Mouse (Mus musculus) heart, postnatal 0 days (tissue): Measurements from ENCODE around the gene Psmg4. TPM values are rescaled to one million over a fixed set of nuclear protein-coding genes. Genes with fewer than 3 reads are reported as not detected.

Experiments used
- ATAC-seq: fragments of 200-750 bp; cut with Nextera tagmentation; 2 replicates; pipeline ENCODE4 v1.8.0; 2017; ENCODE audit warnings: low read depth, moderate number of reproducible peaks, moderate library complexity; ENCODE audit not compliant: insufficient read depth
- DNase-seq: peaks from one replicate; pipeline ENCODE4 v3.0.0-alpha.2; 2016; ENCODE audit warnings: low spot score
- H3K27ac ChIP-seq: fragments of 300-500 bp; sonication (generic); 2 replicates; pipeline ENCODE4 v1.5.1; 2014; ENCODE audit warnings: low read depth, mild to moderate bottlenecking
- H3K27me3 ChIP-seq: fragments of 300-500 bp; sonication (generic); 2 replicates; pipeline ENCODE4 v1.6.1; 2014; ENCODE audit warnings: low read length, mixed read lengths; ENCODE audit not compliant: control insufficient read depth, insufficient read depth
- H3K36me3 ChIP-seq: fragments of 300-500 bp; sonication (generic); replicated peaks from 2 replicates; pipeline ENCODE4 v1.6.1; 2014; ENCODE audit warnings: low read length, mixed read lengths; ENCODE audit not compliant: control insufficient read depth, insufficient read depth
- H3K4me1 ChIP-seq: fragments of 300-500 bp; sonication (generic); 2 replicates; pipeline ENCODE4 v1.6.1; 2014; ENCODE audit warnings: antibody characterized with exemption; ENCODE audit not compliant: control insufficient read depth, insufficient read depth
- H3K4me2 ChIP-seq: fragments of 300-500 bp; sonication (generic); 2 replicates; pipeline ENCODE4 v1.6.1; 2014; ENCODE audit warnings: low read depth, mild to moderate bottlenecking, low read length, moderate library complexity
- H3K4me3 ChIP-seq: fragments of 300-500 bp; sonication (generic); 2 replicates; pipeline ENCODE4 v1.5.1; 2014; ENCODE audit warnings: low read depth, low read length
- H3K9ac ChIP-seq: fragments of 300-500 bp; sonication (generic); replicated peaks from 2 replicates; pipeline ENCODE4 v1.6.1; 2014; ENCODE audit warnings: low read depth, low read length, mixed read lengths
- H3K9me3 ChIP-seq: fragments of 300-500 bp; sonication (generic); replicated peaks from 2 replicates; pipeline ENCODE4 v1.6.1; 2016; ENCODE audit warnings: low read length; ENCODE audit not compliant: control insufficient read depth
- CTCF ChIP-seq: IDR thresholded peaks from 2 replicates; pipeline ENCODE4 v1.5.1; 2016; ENCODE audit warnings: antibody characterized with exemption, control low read depth, low read depth
- EP300 ChIP-seq: IDR thresholded peaks from 2 replicates; pipeline ENCODE4 v1.6.1; 2016; ENCODE audit warnings: antibody characterized with exemption, low read depth
- whole genome bisulfite sequencing: fragments of 180-500 bp; shearing (Covaris S2); extraction: QIAGEN DNeasy Blood & Tissue Kit; methylation state at CpG from one replicate; pipeline ENCODE4 v1.1.7; 2014; 5-methylcytosine and 5-hydroxymethylcytosine counted together
- polyA plus RNA-seq: library from polyadenylated mRNA; unstranded; fragments of >200 nt; fragmentation: Nextera tagmentation; extraction: Ambion mirVana; gene quantifications from 2 replicates; pipeline ENCODE4 v1.2.1, GENCODE M21; 2015
- total RNA-seq: library from RNA; depleted of rRNA; stranded (reverse); fragments of >200 nt; gene quantifications from 2 replicates; pipeline ENCODE4 v1.2.3, GENCODE M21; 2014; ENCODE audit warnings: low replicate concordance

Psmg4 gene
- total and polyA plus RNA-seq, 2 experiments from 2014 or later = 58.0 to 86.3 TPM

GRCm38 (mm10) chr13:34133326-34134071, 29.3 kb upstream of the Psmg4 start:
- Histone ChIP-seq H3K4me1 (peaks cover 22% of the 10 kb centered on the region; the same call in 1 of the 2 replicates), H3K27ac (no peak overlapping the region), H3K36me3 (no peaks in the 10 kb centered on the region), H3K9ac (no peak overlapping the region), H3K27me3 (no peaks in the 10 kb centered on the region), H3K4me2 (peak overlapping the region; percentile 77), H3K9me3 (no peaks in the 10 kb centered on the region), H3K4me3 (no peak overlapping the region)
- ATAC-seq (no peak), DNase-seq (no peak)
- TF ChIP-seq EP300 (no peak), CTCF (no peak)
- 34% methylated on average over 15 of the region's 15 CpGs for WGBS

GRCm38 (mm10) chr13:34134276-34134675, 28.5 kb upstream of the Psmg4 start:
- Histone ChIP-seq H3K4me1 (peaks cover 17% of the 10 kb centered on the region; the same call in 1 of the 2 replicates), H3K27ac (no peak overlapping the region), H3K36me3 (no peaks in the 10 kb centered on the region), H3K9me3 (no peaks in the 10 kb centered on the region), H3K27me3 (no peaks in the 10 kb centered on the region), H3K4me3 (no peak overlapping the region), H3K9ac (no peak overlapping the region), H3K4me2 (no peak overlapping the region)
- 83% methylated on average over 7 of the region's 7 CpGs for WGBS
- DNase-seq = no peak
- no peak for ATAC-seq
- TF ChIP-seq EP300 (no peak), CTCF (no peak)

- Histone ChIP-seq H3K27me3 (no peaks in the 10 kb centered on the region), H3K4me1 (peaks cover 10% of the 10 kb centered on the region; the same call in 1 of the 2 replicates), H3K36me3 (no peaks in the 10 kb centered on the region), H3K9me3 (no peaks in the 10 kb centered on the region), H3K27ac (no peak overlapping the region), H3K9ac (no peak overlapping the region), H3K4me2 (no peak overlapping the region), H3K4me3 (no peak overlapping the region)
- ATAC-seq (no peak), DNase-seq (no peak)
- no peak for TF ChIP-seq EP300
- no peak for TF ChIP-seq CTCF
- 72% methylated on average over 7 of the region's 7 CpGs for WGBS
Measured at GRCm38 (mm10) chr13:34136605-34137004, 26.2 kb upstream of the Psmg4 start.

GRCm38 (mm10) chr13:34143389-34143788, 19.4 kb upstream of the Psmg4 start:
- no peak for TF ChIP-seq CTCF
- no peak for TF ChIP-seq EP300
- H3K27me3 ChIP-seq = no peaks in the 10 kb centered on the region
- H3K9me3 ChIP-seq = no peaks in the 10 kb centered on the region
- H3K4me3 ChIP-seq = no peak overlapping the region
- H3K27ac ChIP-seq = no peak overlapping the region
- H3K9ac ChIP-seq = no peak overlapping the region
- H3K36me3 ChIP-seq = no peaks in the 10 kb centered on the region
- ATAC-seq (no peak), DNase-seq (no peak)
- H3K4me1 ChIP-seq = 0 out of 2 replicates have a peak, but pooled peaks cover 8% of the 10 kb centered on the region
- 77% methylated on average over 5 of the region's 5 CpGs for WGBS
- no peak overlapping the region for H3K4me2 ChIP-seq

DNA sequence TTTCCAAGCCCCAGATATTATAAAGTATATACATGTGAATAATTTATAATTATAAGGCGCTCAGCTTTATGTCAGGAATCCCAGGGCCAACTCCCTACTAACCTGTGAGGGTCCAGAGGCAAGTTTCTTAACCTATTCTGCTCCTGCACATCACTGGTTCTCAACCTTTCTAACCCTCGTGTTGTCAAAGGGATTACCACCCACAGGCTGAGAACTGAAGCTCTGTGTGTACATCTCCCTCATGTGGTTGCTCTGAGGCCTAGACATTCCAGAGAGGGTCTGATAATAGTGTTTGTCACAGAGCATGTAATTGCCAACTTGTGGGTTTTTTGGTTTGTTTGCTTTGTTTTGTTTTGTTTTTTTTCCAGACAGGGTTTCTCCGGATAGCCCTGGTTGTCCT, 15.8 kb upstream of the Psmg4 start:
- Histone ChIP-seq H3K4me3 (no peak overlapping the region), H3K4me1 (peaks cover 28% of the 10 kb centered on the region), H3K27me3 (no peaks in the 10 kb centered on the region), H3K36me3 (no peaks in the 10 kb centered on the region), H3K9ac (no peak overlapping the region), H3K9me3 (no peaks in the 10 kb centered on the region), H3K4me2 (no peak overlapping the region), H3K27ac (no peak overlapping the region)
- ATAC-seq (no peak), DNase-seq (no peak)
- TF ChIP-seq CTCF = peak; percentile 32
- TF ChIP-seq EP300 = no peak
- WGBS = 60% methylated on average over 3 of the region's 3 CpGs
